Mouse (Mus musculus) forebrain, embryonic 11.5 days (tissue): ENCODE results near the gene Xab2. TPM values are rescaled to one million over a fixed set of nuclear protein-coding genes. Genes with fewer than 3 reads are reported as not detected.

ENCODE experiments used
- polyA plus RNA-seq: library from polyadenylated mRNA; unstranded; fragments of >200 nt; fragmentation: Nextera tagmentation; extraction: Ambion mirVana; gene quantifications from 2 replicates; pipeline ENCODE4 v1.2.1, GENCODE M21; 2014

The Xab2 gene
- polyA plus RNA-seq, 1 experiment from 2014 or later, result 64.9 TPM

Other genes with a start within 250 kb of the Xab2 start
- gene Arhgef18, start 228.3 kb downstream of the Xab2 start, polyA plus RNA-seq, result 10.4 and 12.3 TPM in 2 replicates
- 2.9 and 3.8 TPM in 2 replicates for gene Pex11g, start 153.6 kb downstream of the Xab2 start, polyA plus RNA-seq
- gene Tex45, start 150.5 kb downstream of the Xab2 start, polyA plus RNA-seq, result 0.33 TPM in 1 of 2 replicates, not detected in the other
- 34.1 and 35.1 TPM in 2 replicates for gene Zfp358, start 128.2 kb downstream of the Xab2 start, polyA plus RNA-seq
- 56.6 and 56.7 TPM in 2 replicates for gene Mcoln1, start 120.9 kb downstream of the Xab2 start, polyA plus RNA-seq
- 19.2 and 25.0 TPM in 2 replicates for gene Pnpla6, start 105.9 kb downstream of the Xab2 start, polyA plus RNA-seq
- gene C330021F23Rik, start 53.3 kb downstream of the Xab2 start, polyA plus RNA-seq, result 7.2 and 7.8 TPM in 2 replicates
- gene Camsap3, start 34.0 kb downstream of the Xab2 start, polyA plus RNA-seq, result 15.5 and 16.4 TPM in 2 replicates
- 88.2 and 93.2 TPM in 2 replicates for gene Pet100, start 232 bp upstream of the Xab2 start, polyA plus RNA-seq
- 0.51 TPM in 1 of 2 replicates, not detected in the other for gene Pcp2, start 4.2 kb upstream of the Xab2 start, polyA plus RNA-seq
- 36.7 and 37.2 TPM in 2 replicates for gene Stxbp2, start 9.6 kb upstream of the Xab2 start, polyA plus RNA-seq
- 0.41 and 0.68 TPM in 2 replicates for gene Retn, start 34.5 kb upstream of the Xab2 start, polyA plus RNA-seq
- 0.29 TPM in 1 of 2 replicates, not detected in the other for gene Mcemp1, start 44.4 kb upstream of the Xab2 start, polyA plus RNA-seq
- 9.3 and 12.1 TPM in 2 replicates for gene Fcor, start 51.0 kb upstream of the Xab2 start, polyA plus RNA-seq
- 34.3 and 42.9 TPM in 2 replicates for gene Trappc5, start 55.0 kb upstream of the Xab2 start, polyA plus RNA-seq
- gene Fcer2a, start 72.9 kb upstream of the Xab2 start, polyA plus RNA-seq, result 0.16 and 0.24 TPM in 2 replicates
- 0.20 and 0.56 TPM in 2 replicates for gene Clec4g, start 99.3 kb upstream of the Xab2 start, polyA plus RNA-seq
- gene Cd209a, start 127.7 kb upstream of the Xab2 start, polyA plus RNA-seq, result not detected in 2 replicates
- gene Cd209e, start 233.0 kb upstream of the Xab2 start, polyA plus RNA-seq, result not detected in 2 replicates